Mouse (Mus musculus) inflammation-experienced regulatory T-cells, adult 16 weeks (primary cell): ENCODE data around the gene Wfdc16. TPM values are rescaled to one million over a fixed set of nuclear protein-coding genes. Genes with fewer than 3 reads are reported as not detected.

Experiments
- polyA plus RNA-seq: library from polyadenylated mRNA; unstranded; fragments of 100-300 nt; shearing (Covaris generic); gene quantifications from one replicate; pipeline ENCODE4 v1.2.1, GENCODE M21; 2017

Gene Wfdc16
- polyA plus RNA-seq = not detected

GRCm38 (mm10) chr2:164638696-164639095, at the start of gene Wfdc16:
TSS of gene Wfdc16 (minus strand) at chr2:164638796.

DNA sequence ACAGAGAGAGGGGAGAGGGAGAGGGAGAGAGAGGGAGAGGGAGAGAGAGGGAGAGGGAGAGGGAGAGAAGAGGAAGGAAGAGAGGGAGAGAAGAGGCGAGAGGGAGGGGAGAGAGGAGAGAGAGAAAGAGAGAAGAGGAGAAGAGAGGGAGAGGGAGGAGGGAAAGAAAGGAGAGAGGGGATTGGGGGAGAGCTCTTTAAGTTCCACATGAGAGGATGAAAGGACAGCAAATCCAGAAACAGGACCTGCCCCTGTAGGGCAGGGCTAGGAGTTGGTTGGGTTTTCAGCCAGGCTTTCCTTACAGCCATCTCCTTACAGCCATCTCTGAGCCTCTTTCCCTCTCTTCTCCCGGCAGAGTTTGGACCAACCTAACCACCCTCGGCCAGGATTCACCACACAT, 46.2 kb upstream of the Wfdc16 start, which contains the start of gene Wfdc13:
Gene Wfdc13, plus strand, starts transcription at position 301 of the 400 bp plus-strand sequence.

DNA sequence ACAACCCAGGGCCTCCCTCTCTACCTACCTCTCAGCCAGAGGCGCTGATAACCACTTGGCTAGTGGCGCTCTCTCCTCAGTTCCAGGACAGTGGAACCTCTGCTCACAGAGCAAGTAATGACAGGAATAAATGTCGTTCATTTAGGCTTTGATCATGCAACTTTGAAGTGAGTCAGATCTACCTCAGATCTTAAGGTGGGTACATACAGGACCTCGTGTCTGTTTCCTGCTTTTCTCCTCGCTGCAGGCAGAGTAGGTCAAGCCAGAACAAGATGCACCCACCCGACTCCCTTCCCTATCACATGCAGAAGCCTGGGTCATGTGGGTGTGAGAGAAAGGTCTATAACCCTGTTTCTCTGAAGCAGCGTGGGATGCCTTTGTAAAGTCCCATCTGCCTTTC, 35.4 kb upstream of the Wfdc16 start, which contains the start of gene Wfdc11:
Gene Wfdc11, minus strand, starts transcription at position 101 of the 400 bp plus-strand sequence.

GRCm38 (mm10) chr2:164656483-164656882, 17.9 kb upstream of the Wfdc16 start, which contains the start of gene Wfdc9:
TSS of gene Wfdc9 (minus strand) at chr2:164656583.

DNA sequence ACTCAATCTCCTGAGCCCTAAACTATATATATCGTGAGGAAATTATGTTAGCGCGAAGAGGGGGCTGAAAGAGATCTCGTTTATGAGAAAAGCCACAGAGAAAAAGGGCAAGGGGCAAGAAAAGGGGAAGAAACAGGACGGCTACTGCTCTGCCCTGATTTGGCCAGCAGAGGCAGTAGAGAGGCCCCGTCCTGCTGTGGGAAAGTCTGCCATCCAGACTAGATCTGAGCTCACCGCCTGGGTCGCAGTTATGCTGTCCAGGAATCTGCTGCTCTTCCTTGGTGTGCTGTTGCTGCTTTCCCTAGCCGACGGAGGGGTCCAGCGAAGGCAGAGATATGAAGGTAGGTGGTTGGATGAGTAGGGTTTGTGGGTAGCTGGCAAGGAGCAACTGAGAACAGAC, 17.3 kb upstream of the Wfdc16 start, which contains the start of gene Wfdc10:
Gene Wfdc10, plus strand, starts transcription at position 189 of the 400 bp plus-strand sequence.

GRCm38 (mm10) chr2:164613471-164613870, 25.1 kb downstream of the Wfdc16 start, which contains the start of the genes Wfdc6b and Wfdc8:
TSS of gene Wfdc6b (plus strand) at chr2:164613522.
TSS of gene Wfdc8 (minus strand) at chr2:164613626.

DNA sequence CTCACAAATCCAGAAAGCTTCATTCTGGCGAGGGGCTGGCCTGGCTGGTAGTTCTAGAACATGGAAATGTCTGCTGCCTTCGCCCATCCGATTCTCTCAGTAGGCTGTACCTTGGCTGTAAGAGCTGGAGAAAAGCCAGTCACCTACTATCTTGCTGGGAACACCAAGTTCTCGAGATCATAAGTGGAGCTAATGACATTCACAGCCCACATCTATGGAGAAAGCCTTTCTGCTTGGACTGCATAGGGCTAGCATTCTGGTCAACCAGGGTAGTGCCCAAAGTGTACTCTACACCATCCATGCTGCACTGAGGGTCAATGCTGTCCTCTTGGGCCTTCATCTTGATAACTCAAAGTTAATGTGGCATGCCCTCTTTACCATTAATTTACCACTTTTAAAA, 45.1 kb downstream of the Wfdc16 start, which contains the start of gene Eppin:
Gene Eppin, minus strand, starts transcription at position 101 of the 400 bp plus-strand sequence.

GRCm38 (mm10) chr2:164585025-164585725, 53.4 kb downstream of the Wfdc16 start, which contains the start of gene Wfdc6a:
TSS of gene Wfdc6a (minus strand) at chr2:164585447.

Other genes starting within 250 kb of the Wfdc16 start
- gene Slpi, start 249.7 kb downstream of the Wfdc16 start, polyA plus RNA-seq = 25.8 TPM
- gene Rbpjl, start 235.7 kb downstream of the Wfdc16 start, polyA plus RNA-seq = not detected
- not detected for gene Matn4, start 233.6 kb downstream of the Wfdc16 start, polyA plus RNA-seq
- 46.9 TPM for gene Sdc4, start 194.9 kb downstream of the Wfdc16 start, polyA plus RNA-seq
- 27.2 TPM for gene Sys1, start 181.8 kb downstream of the Wfdc16 start, polyA plus RNA-seq
- 1.4 TPM for gene Gm20458, start 177.8 kb downstream of the Wfdc16 start, polyA plus RNA-seq
- 0.33 TPM for gene Trp53tg5, start 165.1 kb downstream of the Wfdc16 start, polyA plus RNA-seq
- gene Dbndd2, start 152.7 kb downstream of the Wfdc16 start, polyA plus RNA-seq = 7.6 TPM
- 26.3 TPM for gene Pigt, start 141.3 kb downstream of the Wfdc16 start, polyA plus RNA-seq
- gene Wfdc2, start 76.4 kb downstream of the Wfdc16 start, polyA plus RNA-seq = 3.1 TPM
- gene Spint3, start 65.3 kb downstream of the Wfdc16 start, polyA plus RNA-seq = not detected
- gene Wfdc6a, start 53.3 kb downstream of the Wfdc16 start, polyA plus RNA-seq = not detected
- gene Eppin, start 45.2 kb downstream of the Wfdc16 start, polyA plus RNA-seq = not detected
- gene Wfdc6b, start 25.3 kb downstream of the Wfdc16 start, polyA plus RNA-seq = not detected
- gene Wfdc8, start 25.2 kb downstream of the Wfdc16 start, polyA plus RNA-seq = not detected
- gene Wfdc10, start 17.2 kb upstream of the Wfdc16 start, polyA plus RNA-seq = not detected
- not detected for gene Wfdc9, start 17.8 kb upstream of the Wfdc16 start, polyA plus RNA-seq
- gene Wfdc11, start 35.3 kb upstream of the Wfdc16 start, polyA plus RNA-seq = not detected
- not detected for gene Wfdc13, start 46.3 kb upstream of the Wfdc16 start, polyA plus RNA-seq
- gene Spint4, start 59.7 kb upstream of the Wfdc16 start, polyA plus RNA-seq = not detected
- not detected for gene Spint5, start 76.5 kb upstream of the Wfdc16 start, polyA plus RNA-seq
- not detected for gene Wfdc3, start 107.1 kb upstream of the Wfdc16 start, polyA plus RNA-seq
- 18.1 TPM for gene Dnttip1, start 107.2 kb upstream of the Wfdc16 start, polyA plus RNA-seq
- gene Ube2c, start 131.1 kb upstream of the Wfdc16 start, polyA plus RNA-seq = 11.8 TPM
- not detected for gene Tnnc2, start 141.2 kb upstream of the Wfdc16 start, polyA plus RNA-seq
- 7.6 TPM for gene Snx21, start 147.0 kb upstream of the Wfdc16 start, polyA plus RNA-seq
- 39.6 TPM for gene Acot8, start 166.1 kb upstream of the Wfdc16 start, polyA plus RNA-seq
- 10.0 TPM for gene Zswim3, start 166.3 kb upstream of the Wfdc16 start, polyA plus RNA-seq
- gene Zswim1, start 183.9 kb upstream of the Wfdc16 start, polyA plus RNA-seq = 32.2 TPM
- gene Spata25, start 189.7 kb upstream of the Wfdc16 start, polyA plus RNA-seq = not detected
- 241 TPM for gene Ctsa, start 194.1 kb upstream of the Wfdc16 start, polyA plus RNA-seq
- gene Neurl2, start 194.7 kb upstream of the Wfdc16 start, polyA plus RNA-seq = 2.6 TPM
- 1.0 TPM for gene Pltp, start 218.9 kb upstream of the Wfdc16 start, polyA plus RNA-seq
- gene Pcif1, start 240.5 kb upstream of the Wfdc16 start, polyA plus RNA-seq = 142 TPM